Mouse (Mus musculus) myocyte (in vitro differentiated cells): ENCODE measurements around the gene Abca3. TPM values are rescaled to one million over a fixed set of nuclear protein-coding genes. Genes with fewer than 3 reads are reported as not detected.
"Not testable (repeated sequence)": the region's sequence is repeated elsewhere in the genome, so short reads cannot be mapped to it uniquely, and the experiment has no call there.

Experiments used
- H3K27me3 ChIP-seq: one replicate; pipeline ENCODE4 v1.6.1; 2011; ENCODE audit not compliant: control insufficient read depth, insufficient read depth, insufficient read length
- H3K36me3 ChIP-seq: one replicate; pipeline ENCODE4 v1.6.1; 2011; ENCODE audit not compliant: control insufficient read depth, insufficient read depth
- H3K4me2 ChIP-seq: one replicate; pipeline ENCODE4 v1.6.1; 2011; ENCODE audit warnings: low read depth, control low read depth
- H3K4me3 ChIP-seq: one replicate; pipeline ENCODE4 v1.5.1; 2011; ENCODE audit warnings: mild to moderate bottlenecking, control low read depth, moderate library complexity
- H3K79me2 ChIP-seq: one replicate; pipeline ENCODE4 v1.6.1; 2011; ENCODE audit not compliant: control insufficient read depth, insufficient read depth
- H3ac ChIP-seq: one replicate; pipeline ENCODE4 v1.6.1; 2011; ENCODE audit not compliant: control insufficient read depth, insufficient read length
- CEBPB ChIP-seq: IDR thresholded peaks from 2 replicates; pipeline ENCODE4 v1.6.1; 2011; ENCODE audit warnings: mild to moderate bottlenecking, moderate library complexity; ENCODE audit not compliant: poor library complexity, insufficient read depth, severe bottlenecking
- E2F4 ChIP-seq: IDR thresholded peaks from one replicate; pipeline ENCODE4 v1.6.1; 2011; ENCODE audit warnings: mild to moderate bottlenecking, control low read depth, moderate library complexity; ENCODE audit not compliant: insufficient read depth
- MAX ChIP-seq: IDR thresholded peaks from one replicate; pipeline ENCODE4 v1.6.1; 2011; ENCODE audit warnings: low read depth, mild to moderate bottlenecking, control low read depth
- MYOD1 ChIP-seq, 3 experiments: IDR thresholded peaks; one replicate each; pipeline ENCODE4 v1.6.1; 2011; ENCODE audit warnings: control low read depth in 2 of 3, low read depth in 2 of 3, mild to moderate bottlenecking in 2 of 3, moderate library complexity in 1 of 3; ENCODE audit not compliant: insufficient read length in 2 of 3, control insufficient read depth in 1 of 3
- MYOG ChIP-seq, 3 experiments: IDR thresholded peaks; one replicate each; pipeline ENCODE4 v1.6.1; 2011; ENCODE audit warnings: control low read depth in 2 of 3, low read depth in 2 of 3, mild to moderate bottlenecking in 2 of 3; ENCODE audit not compliant: insufficient read length in 2 of 3, control insufficient read depth in 1 of 3, insufficient read depth in 1 of 3
- POLR2A ChIP-seq: IDR thresholded peaks from one replicate; pipeline ENCODE4 v1.6.1; 2011; ENCODE audit warnings: low read depth, mild to moderate bottlenecking, control low read depth, moderate library complexity; ENCODE audit not compliant: insufficient read length
- POLR2AphosphoS2 ChIP-seq: IDR thresholded peaks from one replicate; pipeline ENCODE4 v1.6.1; 2011; ENCODE audit warnings: low read depth, control low read depth; ENCODE audit not compliant: insufficient read length
- REST ChIP-seq: IDR thresholded peaks from one replicate; pipeline ENCODE4 v1.6.1; 2011; ENCODE audit warnings: mild to moderate bottlenecking, control low read depth, moderate library complexity; ENCODE audit not compliant: insufficient read depth, insufficient read length
- SRF ChIP-seq: IDR thresholded peaks from one replicate; pipeline ENCODE4 v1.6.1; 2011; ENCODE audit warnings: low read depth; ENCODE audit not compliant: control insufficient read depth, insufficient read length
- TCF12 ChIP-seq: IDR thresholded peaks from one replicate; pipeline ENCODE4 v1.6.1; 2011; ENCODE audit warnings: mild to moderate bottlenecking, control low read depth; ENCODE audit not compliant: poor library complexity, insufficient read depth, severe bottlenecking
- TCF3 ChIP-seq: IDR thresholded peaks from one replicate; pipeline ENCODE4 v1.6.1; 2011; ENCODE audit warnings: low read depth, control low read depth; ENCODE audit not compliant: insufficient read length
- USF1 ChIP-seq: IDR thresholded peaks from one replicate; pipeline ENCODE4 v1.6.1; 2011; ENCODE audit warnings: low read depth, mild to moderate bottlenecking, control low read depth, moderate library complexity
- polyA plus RNA-seq: library from polyadenylated mRNA; unstranded; fragments of >200 nt; fragmentation: generic; extraction: Trizol; gene quantifications from one replicate; pipeline ENCODE4 v1.2.1, GENCODE M21; 2012; ENCODE audit warnings: missing spikeins

The Abca3 gene
- polyA plus RNA-seq, 1 experiment: 1.4 TPM

DNA sequence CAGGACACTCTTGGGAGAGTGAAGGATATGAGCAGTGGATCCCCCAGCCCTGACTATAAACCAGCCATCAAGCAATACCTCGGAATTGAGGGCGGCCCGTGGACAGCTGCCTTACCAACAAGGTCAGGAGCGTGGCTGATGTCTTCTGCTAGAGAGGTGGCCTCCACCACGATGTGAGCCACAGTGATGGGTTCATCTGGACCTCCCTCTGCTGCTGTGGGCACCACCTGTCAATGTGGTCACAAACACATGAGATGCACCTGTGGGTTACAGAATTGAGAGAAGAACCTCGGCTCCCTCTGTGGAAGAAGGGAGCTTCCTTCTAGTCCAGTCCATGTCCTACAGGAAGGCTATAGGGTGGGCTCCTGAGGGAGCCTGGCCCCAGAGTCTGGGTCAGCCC is 97.8 kb downstream of the Abca3 start:
- Histone ChIP-seq H3K36me3 (peaks cover 12% of the 10 kb centered on the region), H3K4me3 (no peak overlapping the region), H3ac (no peak overlapping the region), H3K4me2 (no peak overlapping the region), H3K27me3 (no peaks in the 10 kb centered on the region), H3K79me2 (peaks cover 24% of the 10 kb centered on the region)
- TF ChIP-seq MAX (no peak), MYOD1 (IDR thresholded peaks at IDR 0.05; ENCODE audit: control insufficient read depth in 1 of 3, insufficient read length in 2 of 3, low read depth in 2 of 3) (peak in 2 of 3 experiments; percentile 22 to 42), MYOG (IDR thresholded peaks at IDR 0.05; ENCODE audit: control insufficient read depth in 1 of 3, insufficient read depth in 1 of 3, insufficient read length in 2 of 3, low read depth in 2 of 3) (peak in 2 of 3 experiments; percentile 64 to 65), POLR2A (no peak)

- Histone ChIP-seq H3K4me2 (no peak overlapping the region), H3K79me2 (peaks cover 25% of the 10 kb centered on the region), H3K36me3 (peaks cover 12% of the 10 kb centered on the region), H3ac (no peak overlapping the region), H3K27me3 (no peaks in the 10 kb centered on the region), H3K4me3 (no peak overlapping the region)
- TF ChIP-seq REST (no peak), USF1 (no peak), POLR2AphosphoS2 (no peak), E2F4 (no peak), CEBPB (no peak), MYOD1 (IDR thresholded peaks at IDR 0.05; ENCODE audit: control insufficient read depth in 1 of 3, insufficient read length in 2 of 3, low read depth in 2 of 3) (no peak), MYOG (IDR thresholded peaks at IDR 0.05; ENCODE audit: control insufficient read depth in 1 of 3, insufficient read depth in 1 of 3, insufficient read length in 2 of 3, low read depth in 2 of 3) (no peak), POLR2A (no peak), TCF3 (no peak), MAX (no peak), SRF (no peak), TCF12 (no peak)
Observed at GRCm38 (mm10) chr17:24451220-24451619, 99.5 kb downstream of the Abca3 start.

DNA sequence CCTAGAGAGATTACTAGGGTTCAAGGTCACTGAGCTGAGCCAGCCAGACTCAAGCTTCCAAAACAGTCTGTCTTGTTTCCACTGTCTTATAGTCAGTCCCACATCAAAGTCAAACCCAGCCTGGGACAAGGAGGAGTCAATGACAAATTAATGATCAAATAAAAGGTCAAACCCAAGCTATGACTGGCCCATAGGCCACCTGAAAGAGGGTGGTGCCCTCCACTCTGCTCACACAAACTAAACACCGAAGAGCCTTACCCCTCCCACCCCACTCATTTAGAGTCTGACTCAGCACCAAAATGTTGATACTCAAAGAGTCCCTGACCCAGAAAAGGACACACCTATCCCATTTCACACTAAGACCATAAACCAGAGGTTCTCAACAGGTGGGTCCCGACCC is 101.6 kb downstream of the Abca3 start:
- peaks cover 12% of the 10 kb centered on the region for H3K36me3 ChIP-seq
- H3K4me2 ChIP-seq: peak overlapping the region; percentile 97
- TF ChIP-seq TCF12: no peak
- no peak for TF ChIP-seq MAX
- no peak for TF ChIP-seq USF1
- TF ChIP-seq TCF3: no peak
- no peak for TF ChIP-seq REST
- TF ChIP-seq SRF: no peak
- no peaks in the 10 kb centered on the region for H3K27me3 ChIP-seq
- no peak overlapping the region for H3K4me3 ChIP-seq
- peaks cover 25% of the 10 kb centered on the region for H3K79me2 ChIP-seq
- H3ac ChIP-seq: no peak overlapping the region

DNA sequence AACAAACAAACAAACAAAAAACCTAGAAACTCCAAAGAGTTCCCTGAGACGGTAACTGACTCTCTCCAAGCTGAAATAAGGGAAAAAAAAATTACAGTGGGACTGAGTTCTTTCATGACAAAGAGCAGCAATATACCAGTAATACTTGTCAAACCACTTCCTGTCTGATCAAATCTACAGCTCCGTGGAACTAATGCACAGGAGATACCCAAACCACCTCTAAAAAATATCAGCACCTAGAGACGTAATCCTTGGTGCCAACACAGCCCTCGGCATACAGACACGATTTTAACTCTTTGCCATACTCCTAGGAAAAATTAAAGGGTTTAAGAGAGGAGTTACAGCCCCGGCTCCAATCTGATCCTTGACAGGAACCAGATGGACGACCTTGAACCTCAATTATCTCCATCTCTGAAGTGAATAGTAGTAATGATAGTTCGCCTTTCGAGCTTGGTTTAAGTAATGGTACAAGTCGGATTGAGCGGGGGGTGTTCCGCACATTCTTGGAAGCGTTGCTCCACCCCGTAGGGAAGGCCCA is 102.5 kb downstream of the Abca3 start:
- H3K4me2 ChIP-seq: peak overlapping the region; percentile 97
- H3K36me3 ChIP-seq: peaks cover 7% of the 10 kb centered on the region
- H3K4me3 ChIP-seq: peak overlapping the region; percentile 75
- no peak for TF ChIP-seq MYOD1 (IDR thresholded peaks at IDR 0.05; ENCODE audit: control insufficient read depth in 1 of 3, insufficient read length in 2 of 3, low read depth in 2 of 3)
- TF ChIP-seq MYOG (IDR thresholded peaks at IDR 0.05; ENCODE audit: control insufficient read depth in 1 of 3, insufficient read depth in 1 of 3, insufficient read length in 2 of 3, low read depth in 2 of 3): no peak
- TF ChIP-seq MAX: no peak
- no peak for TF ChIP-seq USF1
- TF ChIP-seq POLR2A: no peak
- TF ChIP-seq TCF12: no peak
- TF ChIP-seq E2F4: no peak
- H3K27me3 ChIP-seq: no peaks in the 10 kb centered on the region
- H3ac ChIP-seq: peak overlapping the region; percentile 57
- H3K79me2 ChIP-seq: peaks cover 25% of the 10 kb centered on the region

DNA sequence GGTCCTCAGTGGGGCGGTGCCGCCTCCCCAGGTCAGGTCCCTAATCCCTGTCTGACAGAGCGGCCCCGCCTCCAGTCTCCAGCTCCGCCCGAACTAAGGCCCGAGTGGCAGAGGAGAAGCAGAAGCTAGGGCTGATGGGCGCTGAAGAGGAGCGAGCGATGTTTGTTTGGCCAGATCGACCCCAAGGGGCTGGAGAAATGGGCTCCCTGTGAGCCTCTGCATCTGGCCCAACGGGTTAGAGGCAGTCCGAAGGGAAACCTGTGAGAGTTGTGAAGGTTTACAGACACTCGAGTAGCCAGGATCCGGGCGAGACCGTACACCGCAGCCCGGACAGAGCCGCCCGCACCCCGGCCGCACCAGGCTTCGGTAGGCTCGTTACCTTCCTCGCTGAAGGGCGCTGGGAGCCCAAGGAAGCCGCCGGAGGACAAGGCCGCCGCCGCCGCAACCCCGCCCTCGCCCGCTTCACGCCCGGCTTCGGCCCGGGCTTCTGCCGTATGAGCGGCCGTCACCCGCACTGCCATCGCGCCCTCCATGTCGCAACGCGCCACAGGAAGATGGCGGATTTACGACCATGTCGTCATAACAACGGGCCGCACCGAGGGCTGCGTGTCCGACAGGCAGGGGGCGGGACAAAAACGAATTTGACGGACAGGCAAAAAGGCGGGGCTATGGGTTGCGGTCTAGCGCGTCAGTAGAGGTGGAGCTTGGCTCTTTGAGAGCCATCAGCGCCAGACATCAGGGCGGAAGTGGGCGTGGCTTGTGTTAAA is 103.2 kb downstream of the Abca3 start:
- peak overlapping the region; percentile 97 for H3K4me2 ChIP-seq
- H3K27me3 ChIP-seq: no peaks in the 10 kb centered on the region
- peaks cover 2% of the 10 kb centered on the region for H3K36me3 ChIP-seq
- H3ac ChIP-seq: peak overlapping the region; percentile 57
- H3K4me3 ChIP-seq: peak overlapping the region; percentile 75
- peak; percentile 24 for TF ChIP-seq SRF
- peak; percentile 69; the same call in 1 of the 2 replicates for TF ChIP-seq CEBPB
- peak; percentile 1 for TF ChIP-seq TCF3
- TF ChIP-seq POLR2AphosphoS2: peak; percentile 91
- TF ChIP-seq MYOD1 (IDR thresholded peaks at IDR 0.05; ENCODE audit: control insufficient read depth in 1 of 3, insufficient read length in 2 of 3, low read depth in 2 of 3): peak in 1 of 3 experiments; percentile 30
- TF ChIP-seq MYOG (IDR thresholded peaks at IDR 0.05; ENCODE audit: control insufficient read depth in 1 of 3, insufficient read depth in 1 of 3, insufficient read length in 2 of 3, low read depth in 2 of 3): peak in 1 of 3 experiments; percentile 50
- no peak for TF ChIP-seq E2F4
- TF ChIP-seq POLR2A: peak; percentile 89
- no peak for TF ChIP-seq MAX
- TF ChIP-seq REST: no peak
- TF ChIP-seq USF1: no peak
- no peak for TF ChIP-seq TCF12
- H3K79me2 ChIP-seq: peaks cover 25% of the 10 kb centered on the region

DNA sequence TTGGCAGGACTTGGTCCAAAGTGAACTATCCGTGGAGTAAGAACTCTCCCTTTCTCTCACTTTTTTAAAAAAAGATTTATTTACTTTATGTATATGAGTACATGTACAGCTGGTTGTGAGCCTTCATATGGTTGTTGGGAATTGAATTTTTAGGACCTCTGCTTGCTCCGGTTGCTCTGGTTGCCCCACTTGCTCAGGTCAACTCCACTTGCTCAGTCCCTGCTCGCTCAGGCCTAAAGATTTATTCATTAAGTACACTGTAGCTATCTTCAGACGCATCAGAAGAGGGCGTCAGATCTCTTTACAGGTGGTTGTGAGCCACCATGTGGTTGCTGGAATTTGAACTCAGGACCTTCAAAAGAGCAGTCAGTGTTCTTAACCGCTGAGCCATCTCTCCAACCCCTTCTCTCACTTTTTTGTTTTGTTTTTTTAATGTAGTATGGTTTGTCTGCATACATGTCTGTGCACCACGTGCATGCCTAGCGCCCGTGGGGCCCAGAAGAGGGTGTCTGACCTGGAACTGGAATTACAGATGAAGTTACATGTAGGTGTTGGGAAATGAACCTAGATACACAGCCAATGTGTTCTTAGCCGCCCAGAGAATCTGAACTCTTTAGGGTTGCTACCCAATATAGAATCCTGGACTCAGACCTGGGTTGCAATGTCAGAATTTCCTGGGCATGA is 103.9 kb downstream of the Abca3 start:
- peaks cover 25% of the 10 kb centered on the region for H3K79me2 ChIP-seq
- peak overlapping the region; percentile 36 for H3K4me2 ChIP-seq
- peak overlapping the region; percentile 75 for H3K4me3 ChIP-seq
- H3K27me3 ChIP-seq, H3K36me3 ChIP-seq: not testable (repeated sequence)
- H3ac ChIP-seq: peak overlapping the region; percentile 57
